Mouse (Mus musculus): Measurements from ENCODE around the gene Slc33a1. TPM values are rescaled to one million over a fixed set of nuclear protein-coding genes. Genes with fewer than 3 reads are reported as not detected.

The Slc33a1 gene
- total RNA-seq (2021) = 10 to 100 TPM; 24.6 to 28.2 TPM

- intact Hi-C loops (cut with DNase I) = no loop called here
- peak; percentile 100 for DNase-seq (ENCODE audit: extremely low spot score in 1 of 2, low spot score in 2 of 2)
Measured at GRCm38 (mm10) chr3:63964100-63964921, at the start of gene Slc33a1. Slc33a1 (minus strand) TSS chr3:63964768.

DNA sequence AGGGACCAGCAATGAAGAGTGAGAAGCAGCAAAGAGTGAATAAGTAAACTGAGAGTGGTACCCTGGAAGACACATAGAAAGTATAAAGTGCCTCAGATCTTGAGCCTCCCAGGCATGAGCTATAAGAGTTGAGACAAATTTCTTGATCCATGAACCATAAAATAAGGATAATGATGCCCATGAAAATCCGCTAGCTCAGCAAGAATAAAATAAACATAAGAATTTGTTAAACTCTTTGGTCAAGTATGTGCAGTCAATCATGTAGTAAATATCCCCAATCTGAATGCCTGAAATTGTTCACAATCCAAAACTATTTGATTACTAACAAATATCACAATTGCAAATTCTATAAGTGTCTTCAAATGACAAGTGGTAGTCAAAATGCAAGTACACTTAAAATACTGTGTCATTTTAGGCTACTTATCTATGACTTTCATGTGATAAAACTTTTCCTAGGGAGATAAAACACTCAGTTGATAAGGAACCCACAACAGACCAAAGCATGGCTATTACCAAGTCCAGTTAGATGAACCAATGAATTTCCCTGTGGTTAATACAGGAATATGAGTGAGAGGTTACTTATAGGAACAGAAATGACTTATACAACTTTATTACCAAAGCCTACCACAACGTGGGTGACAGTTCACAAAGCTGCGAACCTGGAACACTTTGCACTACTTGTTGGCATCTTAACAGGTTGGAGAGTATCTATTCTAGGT, 24.3 kb upstream of the Slc33a1 start:
- no peak for DNase-seq (ENCODE audit: extremely low spot score in 1 of 2, low spot score in 2 of 2)
- intact Hi-C loops (cut with DNase I) = loop anchor here (10.0 kb wide), 1 partner anchor 1494 kb away; no protein-coding TSS in a partner anchor

GRCm38 (mm10) chr3:63986656-63987055, 22.1 kb upstream of the Slc33a1 start:
- DNase-seq (ENCODE audit: extremely low spot score in 1 of 2, low spot score in 2 of 2) = no peak
- intact Hi-C loops (cut with DNase I) = loop anchor here (10.0 kb wide), 1 partner anchor 1492 kb away; no protein-coding TSS in a partner anchor

DNA sequence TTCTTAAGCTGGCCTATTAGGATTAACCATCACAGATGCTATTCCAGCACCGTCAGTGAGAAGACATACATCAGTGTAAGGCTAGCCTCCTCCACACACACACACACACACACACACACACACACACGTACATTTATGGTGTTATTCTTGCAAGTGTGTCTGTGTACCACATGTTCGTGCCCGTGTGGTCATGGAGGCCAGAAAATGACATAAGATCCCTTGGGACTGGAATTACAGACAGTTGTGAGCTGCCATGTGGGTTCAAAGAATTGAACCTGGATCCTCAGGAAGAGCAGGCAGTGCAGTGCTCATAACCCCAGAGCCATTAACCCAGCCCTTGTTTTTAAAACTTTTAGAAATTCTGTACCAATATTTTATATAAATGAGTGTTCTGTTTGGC, 13.3 kb upstream of the Slc33a1 start:
- no peak for DNase-seq (ENCODE audit: extremely low spot score in 1 of 2, low spot score in 2 of 2)
- intact Hi-C loops (cut with DNase I) = loop anchor here (10.0 kb wide), 1 partner anchor 807 kb away; no protein-coding TSS in a partner anchor

DNA sequence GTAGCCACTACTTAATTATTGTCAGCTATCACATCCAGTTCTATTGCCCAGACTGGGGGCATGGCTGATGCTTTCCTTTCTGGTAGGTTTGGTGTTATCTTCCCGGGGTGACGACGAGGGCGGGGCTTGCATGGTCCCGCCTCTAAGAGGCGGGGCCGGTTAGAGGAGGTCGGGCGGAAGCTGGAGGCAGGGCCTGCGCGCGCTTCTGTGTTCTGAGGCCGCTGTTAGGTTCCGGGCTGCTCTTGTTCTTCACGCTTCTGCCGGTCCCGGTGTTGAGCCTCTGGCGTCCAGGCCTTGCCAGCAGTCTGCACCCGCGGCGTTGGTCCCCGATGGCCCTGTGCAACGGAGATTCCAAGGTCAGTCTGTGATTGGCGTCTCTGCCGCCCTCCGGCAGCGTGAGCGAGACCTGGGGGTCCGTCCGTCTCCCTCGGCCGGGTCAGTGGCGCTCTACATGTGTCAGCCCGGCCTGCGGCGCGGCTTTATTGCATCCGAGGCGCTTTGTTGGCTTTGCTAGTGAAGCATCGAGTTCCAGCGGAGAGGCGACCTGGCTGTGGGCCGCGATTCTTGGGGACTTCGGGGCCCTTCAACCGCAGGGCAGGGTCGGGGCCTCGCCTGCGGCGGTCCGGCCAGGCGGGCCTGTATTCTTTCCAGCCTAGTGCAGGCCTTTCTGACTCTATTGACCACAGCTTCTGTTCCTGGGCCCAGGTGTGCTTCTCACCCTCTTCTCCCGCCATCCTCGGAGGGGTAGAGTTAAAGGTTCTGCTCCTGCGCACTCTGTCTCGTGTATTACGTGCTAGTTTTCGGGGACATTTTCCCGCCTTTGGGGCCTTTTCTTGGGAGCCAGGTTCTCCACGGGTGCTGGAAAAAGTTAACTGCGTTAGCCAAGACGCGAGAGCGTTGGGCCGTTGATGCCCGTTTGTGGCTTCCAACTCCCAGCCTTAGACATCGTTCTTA, 11.7 kb upstream of the Slc33a1 start, which contains the start of gene Gmps:
Gene Gmps, plus strand, starts transcription at position 152 of the 954 bp plus-strand sequence.
- intact Hi-C loops (cut with DNase I) = loop anchor here (10.0 kb wide), 1 partner anchor 809 kb away; no protein-coding TSS in a partner anchor
- peak; percentile 90 to 95 for DNase-seq (ENCODE audit: extremely low spot score in 1 of 2, low spot score in 2 of 2)

- no peak for DNase-seq (ENCODE audit: extremely low spot score in 1 of 2, low spot score in 2 of 2)
- intact Hi-C loops (cut with DNase I) = no loop called here
Measured at GRCm38 (mm10) chr3:63965929-63966328, 1.4 kb upstream of the Slc33a1 start.

GRCm38 (mm10) chr3:63964922-63965249, 318 bp upstream of the Slc33a1 start:
- intact Hi-C loops (cut with DNase I) = no loop called here
- no peak for DNase-seq (ENCODE audit: extremely low spot score in 1 of 2, low spot score in 2 of 2)

- intact Hi-C loops (cut with DNase I) = no loop called here
- no peak for DNase-seq (ENCODE audit: extremely low spot score in 1 of 2, low spot score in 2 of 2)
Measured at GRCm38 (mm10) chr3:63963421-63964099, 1.0 kb downstream of the Slc33a1 start.

- DNase-seq (ENCODE audit: extremely low spot score in 1 of 2, low spot score in 2 of 2) = no peak
- intact Hi-C loops (cut with DNase I) = no loop called here
Measured at GRCm38 (mm10) chr3:63949837-63950236, 14.7 kb downstream of the Slc33a1 start.

- intact Hi-C loops (cut with DNase I) = no loop called here
- peak in 1 of 2 experiments; percentile 16 for DNase-seq (ENCODE audit: extremely low spot score in 1 of 2, low spot score in 2 of 2)
Measured at GRCm38 (mm10) chr3:63941204-63941850, 23.2 kb downstream of the Slc33a1 start.

DNA sequence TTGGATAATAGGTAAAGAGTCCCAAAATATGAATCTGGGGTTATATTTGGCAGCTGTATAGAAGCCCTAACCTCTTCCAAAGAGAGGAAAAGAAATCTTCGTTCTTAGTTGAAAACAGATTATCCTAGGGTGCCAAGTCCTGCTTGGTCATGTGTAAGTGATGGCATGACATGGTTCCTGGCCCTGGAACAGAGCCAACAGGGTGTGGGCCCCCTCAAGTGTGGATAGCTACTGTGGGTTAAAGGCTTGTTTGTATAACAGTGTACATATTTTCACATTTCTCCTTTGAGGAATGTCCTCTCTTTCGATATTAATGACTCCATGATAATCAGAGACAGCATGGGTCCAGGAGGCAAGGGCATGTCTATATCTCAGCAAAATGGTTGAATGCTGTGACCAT, 25.6 kb downstream of the Slc33a1 start:
- intact Hi-C loops (cut with DNase I) = no loop called here
- no peak for DNase-seq (ENCODE audit: extremely low spot score in 1 of 2, low spot score in 2 of 2)

DNA sequence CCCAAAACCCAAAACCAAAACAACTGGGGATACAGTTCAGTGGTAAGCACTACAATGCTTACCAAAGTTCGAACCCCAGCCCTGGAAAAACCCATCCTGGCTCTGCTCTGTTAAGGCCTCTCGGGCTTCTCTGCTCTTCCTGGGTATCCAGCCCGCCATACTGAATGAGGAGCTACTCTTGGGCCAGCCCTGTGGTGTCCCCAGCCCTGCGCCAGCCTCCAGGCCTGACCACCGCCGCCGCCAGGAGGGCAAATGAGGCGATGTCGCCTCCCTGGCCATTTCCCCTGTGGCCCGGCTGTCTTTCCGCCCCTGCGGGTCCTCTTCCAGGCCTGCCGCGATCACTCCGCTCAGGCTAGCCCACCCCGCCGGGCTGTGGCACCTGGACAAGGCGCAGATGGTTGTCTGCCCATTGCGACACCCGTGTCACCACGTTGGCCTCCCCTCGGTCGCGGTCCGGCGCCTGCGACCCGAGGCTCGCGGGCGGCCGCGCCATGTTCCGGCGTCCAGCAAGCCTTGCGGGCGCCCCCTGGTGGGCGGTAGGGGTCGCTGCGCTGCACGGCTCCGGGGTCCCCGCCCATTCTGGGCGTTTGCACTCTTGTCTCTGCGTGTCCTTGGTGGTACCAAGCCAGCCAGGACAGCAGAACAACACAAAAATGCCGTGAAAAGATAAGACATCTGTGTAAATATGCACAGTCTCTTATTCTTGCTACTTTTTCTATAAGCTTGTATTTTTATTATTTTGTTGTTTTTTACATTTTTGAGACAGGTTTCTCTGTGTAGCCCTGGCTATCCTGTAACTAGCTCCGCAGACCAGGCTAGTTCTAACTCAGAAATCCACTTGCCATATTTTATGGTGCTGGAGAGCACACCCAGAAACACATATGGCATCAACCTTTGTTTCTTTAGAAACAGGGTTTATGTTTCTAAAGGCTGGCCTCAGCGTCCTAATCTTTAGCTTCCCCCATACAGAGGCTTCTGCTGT, 35.4 kb downstream of the Slc33a1 start, which contains the start of gene E130311K13Rik:
Gene E130311K13Rik, minus strand, starts transcription at position 595 of the 982 bp plus-strand sequence.
- DNase-seq (ENCODE audit: extremely low spot score in 1 of 2, low spot score in 2 of 2) = peak; percentile 81 to 92

GRCm38 (mm10) chr3:63919634-63920033, 44.9 kb downstream of the Slc33a1 start:
- no peak for DNase-seq (ENCODE audit: extremely low spot score in 1 of 2, low spot score in 2 of 2)
- intact Hi-C loops (cut with DNase I) = no loop called here

More for the DNA sequence above, 35.4 kb downstream of the Slc33a1 start, which contains the start of gene E130311K13Rik:
- intact Hi-C loops (cut with DNase I) = loop anchor here (2.0 kb wide), 1 partner anchor 30 kb away; the partner anchor contains the start of gene Plch1

GRCm38 (mm10) chr3:63910301-63910700, 54.3 kb downstream of the Slc33a1 start:
- intact Hi-C loops (cut with DNase I) = no loop called here

GRCm38 (mm10) chr3:63905241-63905640, 59.3 kb downstream of the Slc33a1 start:
- peak in 1 of 2 experiments; percentile 24 for DNase-seq (ENCODE audit: extremely low spot score in 1 of 2, low spot score in 2 of 2)
- intact Hi-C loops (cut with DNase I) = no loop called here

More at GRCm38 (mm10) chr3:63910301-63910700, 54.3 kb downstream of the Slc33a1 start:
- DNase-seq (ENCODE audit: extremely low spot score in 1 of 2, low spot score in 2 of 2) = no peak

- no peak for DNase-seq (ENCODE audit: extremely low spot score in 1 of 2, low spot score in 2 of 2)
- intact Hi-C loops (cut with DNase I) = no loop called here
Measured at GRCm38 (mm10) chr3:63904157-63904556, 60.4 kb downstream of the Slc33a1 start.

All from left cerebral cortex, postnatal 10 days (tissue).